ENCODE assay signal across 8 mouse cellular contexts in genomic region chr16:87697707-87698365, GRCm38 (mm10). TPM values are rescaled to one million over a fixed set of nuclear protein-coding genes. Genes with fewer than 3 reads are reported as not detected.
DNase-seq lines count a peak whose midpoint lies in the region; ATAC-seq lines count a peak whose summit lies in the region.

No protein-coding gene starts in this region.

- H3K27ac ChIP-seq in lung, embryonic 15.5 days: no peak overlapping the region
- no peak overlapping the region for H3K27ac ChIP-seq in embryonic facial prominence, embryonic 14.5 days (replicated peaks; ENCODE audit: low read depth, low read length)
- peak overlapping the region; percentile 24; the same call in 1 of the 2 replicates for H3K27ac ChIP-seq in intestine, embryonic 16.5 days (ENCODE audit: low read length)
- peak overlapping the region; percentile 95 for H3K27ac ChIP-seq in neural tube, embryonic 13.5 days (replicated peaks)

- DNase-seq in lung, postnatal 36 days: no peak
- DNase-seq in embryonic facial prominence, embryonic 14.5 days (ENCODE audit: low spot score): no peak
- no peak for DNase-seq in frontal cortex, postnatal 25 days (ENCODE audit: low spot score in 2 of 2)
- no peak for DNase-seq in layer of hippocampus, adult 9-11 months
- DNase-seq in kidney, adult 18-20 months: no peak

- peak overlapping the region; percentile 60 for H3K4me2 ChIP-seq in lung, embryonic 15.5 days
- H3K4me2 ChIP-seq in embryonic facial prominence, embryonic 14.5 days (ENCODE audit: low read depth, low read length): peak overlapping the region; percentile 51
- peak overlapping the region; percentile 71 for H3K4me2 ChIP-seq in intestine, embryonic 16.5 days (ENCODE audit: low read depth, low read length)
- H3K4me2 ChIP-seq in neural tube, embryonic 13.5 days: peak overlapping the region; percentile 66

- H3K36me3 ChIP-seq in lung, embryonic 15.5 days: no peaks in the 10 kb centered on the region
- no peaks in the 10 kb centered on the region for H3K36me3 ChIP-seq in embryonic facial prominence, embryonic 14.5 days (ENCODE audit: control insufficient read depth, insufficient read depth, low read length)
- no peaks in the 10 kb centered on the region for H3K36me3 ChIP-seq in intestine, embryonic 16.5 days (ENCODE audit: control insufficient read depth, insufficient read depth, low read length)
- H3K36me3 ChIP-seq in neural tube, embryonic 13.5 days: no peaks in the 10 kb centered on the region

- H3K9me3 ChIP-seq in lung, embryonic 15.5 days: no peaks in the 10 kb centered on the region
- no peaks in the 10 kb centered on the region for H3K9me3 ChIP-seq in embryonic facial prominence, embryonic 14.5 days (ENCODE audit: control insufficient read depth, low read length)
- no peaks in the 10 kb centered on the region for H3K9me3 ChIP-seq in intestine, embryonic 16.5 days (ENCODE audit: control insufficient read depth, low read length)
- H3K9me3 ChIP-seq in neural tube, embryonic 13.5 days: no peaks in the 10 kb centered on the region

- H3K9ac ChIP-seq in lung, embryonic 15.5 days: no peak overlapping the region
- H3K9ac ChIP-seq in embryonic facial prominence, embryonic 14.5 days (ENCODE audit: low read depth, low read length): 0 out of 2 replicates have a peak overlapping the region, but pooled peaks have one; percentile 89
- H3K9ac ChIP-seq in intestine, embryonic 16.5 days (ENCODE audit: low read depth, low read length): peak overlapping the region; percentile 62
- H3K9ac ChIP-seq in neural tube, embryonic 13.5 days: peak overlapping the region; percentile 94; the same call in 1 of the 2 replicates

- H3K4me1 ChIP-seq in lung, embryonic 15.5 days: peaks cover 19% of the 10 kb centered on the region
- peaks cover 4% of the 10 kb centered on the region; the same call in 1 of the 2 replicates for H3K4me1 ChIP-seq in embryonic facial prominence, embryonic 14.5 days (ENCODE audit: control insufficient read depth, insufficient read depth, low read length)
- H3K4me1 ChIP-seq in intestine, embryonic 16.5 days (ENCODE audit: control insufficient read depth, insufficient read depth, low read length): peaks cover 18% of the 10 kb centered on the region
- peaks cover 29% of the 10 kb centered on the region for H3K4me1 ChIP-seq in neural tube, embryonic 13.5 days (replicated peaks)

- WGBS in lung, embryonic 15.5 days: 35% methylated on average over 16 of the region's 16 CpGs
- WGBS in embryonic facial prominence, embryonic 14.5 days: 46% methylated on average over 16 of the region's 16 CpGs
- 39% methylated on average over 16 of the region's 16 CpGs for WGBS in intestine, embryonic 16.5 days
- 49% methylated on average over 16 of the region's 16 CpGs for WGBS in neural tube, embryonic 13.5 days

- no peaks in the 10 kb centered on the region for H3K27me3 ChIP-seq in lung, embryonic 15.5 days
- H3K27me3 ChIP-seq in embryonic facial prominence, embryonic 14.5 days (replicated peaks; ENCODE audit: control insufficient read depth, insufficient read depth, low read length): no peaks in the 10 kb centered on the region
- H3K27me3 ChIP-seq in intestine, embryonic 16.5 days (replicated peaks; ENCODE audit: control insufficient read depth, insufficient read depth, low read length): no peaks in the 10 kb centered on the region
- H3K27me3 ChIP-seq in neural tube, embryonic 13.5 days: no peaks in the 10 kb centered on the region

- H3K4me3 ChIP-seq in lung, embryonic 15.5 days: peak overlapping the region; percentile 79
- peak overlapping the region; percentile 92 for H3K4me3 ChIP-seq in embryonic facial prominence, embryonic 14.5 days (ENCODE audit: low read depth, low read length)
- peak overlapping the region; percentile 88 for H3K4me3 ChIP-seq in intestine, embryonic 16.5 days (ENCODE audit: low read length)
- peak overlapping the region; percentile 87 for H3K4me3 ChIP-seq in neural tube, embryonic 13.5 days

- ATAC-seq in lung, embryonic 15.5 days (ENCODE audit: borderline replicate concordance, extremely low read depth, low FRiP score, low TSS enrichment): no peak
- no peak for ATAC-seq in embryonic facial prominence, embryonic 14.5 days (ENCODE audit: low read depth)
- no peak for ATAC-seq in intestine, embryonic 16.5 days
- peak; percentile 10; the same call in 1 of the 2 replicates for ATAC-seq in neural tube, embryonic 13.5 days (ENCODE audit: low read depth)

RNA-seq across cellular contexts. Expression of gene Bach1, which starts 0.9 kb away (rescaled TPM):
- 9.1 and 10.4 TPM in 2 replicates for polyA plus RNA-seq in lung, embryonic 15.5 days (2015; fragmentation: Nextera tagmentation; extraction: Ambion mirVana)
- 11.9 and 12.8 TPM in 2 replicates for polyA plus RNA-seq in embryonic facial prominence, embryonic 14.5 days (2014; fragmentation: Nextera tagmentation; extraction: Ambion mirVana)
- polyA plus RNA-seq in intestine, embryonic 16.5 days (2015; fragmentation: Nextera tagmentation; extraction: Ambion mirVana): 16.6 and 18.2 TPM in 2 replicates
- polyA plus RNA-seq in neural tube, embryonic 13.5 days (2015; fragmentation: Nextera tagmentation; extraction: Ambion mirVana): 19.6 and 25.1 TPM in 2 replicates

Comparison
In these comparisons a context has a peak if more than half of its experiments do, and no peak if none do; other contexts are left out.
1. H3K27ac ChIP-seq: peak in intestine, embryonic 16.5 days (single experiment) and neural tube, embryonic 13.5 days (single experiment); none in lung, embryonic 15.5 days (single experiment) and embryonic facial prominence, embryonic 14.5 days (single experiment).
2. Peak in every context shown above with its lines, with median percentiles within 50 percentile points of each other: H3K4me2 ChIP-seq and H3K4me3 ChIP-seq.